Mouse (Mus musculus) spleen, postnatal 4 days (tissue): ENCODE measurements at regions not wholly inside any gene's neighbourhood (a gene's known extent, or its start where the extent isn't known, plus 50 kb on each side); places are given as distances from the start of the nearest gene placed in this dataset.

Source experiments
- DNase-seq, 2 experiments: peaks; one replicate each; pipeline ENCODE4 v3.0.0; 2022; ENCODE audit warnings: low spot score in 2 of 2

- no peak for DNase-seq
Measured at GRCm38 (mm10) chr13:69279647-69280046, 253.9 kb upstream of the Nsun2 start.

GRCm38 (mm10) chr13:69294483-69294882 is 239.1 kb upstream of the Nsun2 start:
- no peak for DNase-seq

- no peak for DNase-seq
Measured at GRCm38 (mm10) chr13:69303316-69303715, 230.2 kb upstream of the Nsun2 start.

GRCm38 (mm10) chr13:69330412-69331000 is 203.0 kb upstream of the Nsun2 start:
- DNase-seq: no peak

- no peak for DNase-seq
Measured at GRCm38 (mm10) chr13:69331537-69332435, 201.8 kb upstream of the Nsun2 start.

GRCm38 (mm10) chr13:69343806-69344205 is 189.7 kb upstream of the Nsun2 start:
- no peak for DNase-seq

- no peak for DNase-seq
Measured at GRCm38 (mm10) chr13:69357435-69357834, 176.1 kb upstream of the Nsun2 start.

GRCm38 (mm10) chr13:69365880-69366490 is 167.6 kb upstream of the Nsun2 start:
- DNase-seq: no peak

GRCm38 (mm10) chr13:69373101-69373815 is 160.3 kb upstream of the Nsun2 start:
- no peak for DNase-seq

GRCm38 (mm10) chr13:69373816-69374142 is 159.8 kb upstream of the Nsun2 start:
- DNase-seq: no peak

- DNase-seq: no peak
Measured at GRCm38 (mm10) chr13:69380403-69380802, 153.1 kb upstream of the Nsun2 start.

GRCm38 (mm10) chr13:69384767-69385166 is 148.8 kb upstream of the Nsun2 start:
- no peak for DNase-seq

- no peak for DNase-seq
Measured at GRCm38 (mm10) chr13:69392917-69393827, 140.4 kb upstream of the Nsun2 start.

GRCm38 (mm10) chr13:69394544-69394943 is 139.0 kb upstream of the Nsun2 start:
- no peak for DNase-seq

- no peak for DNase-seq
Measured at GRCm38 (mm10) chr13:69410359-69410758, 123.2 kb upstream of the Nsun2 start.

- no peak for DNase-seq
Measured at GRCm38 (mm10) chr13:69414813-69415212, 118.7 kb upstream of the Nsun2 start.

- no peak for DNase-seq
Measured at GRCm38 (mm10) chr13:69416726-69417125, 116.8 kb upstream of the Nsun2 start.

GRCm38 (mm10) chr13:69417855-69418478 is 115.6 kb upstream of the Nsun2 start:
- no peak for DNase-seq

GRCm38 (mm10) chr13:69420166-69420565 is 113.4 kb upstream of the Nsun2 start:
- DNase-seq: no peak

GRCm38 (mm10) chr13:69421966-69422365 is 111.6 kb upstream of the Nsun2 start:
- no peak for DNase-seq

- DNase-seq: no peak
Measured at GRCm38 (mm10) chr13:69426117-69426516, 107.4 kb upstream of the Nsun2 start.
